Mouse (Mus musculus) left cerebral cortex, postnatal 10 days (tissue): ENCODE results near the gene Car11. TPM values are rescaled to one million over a fixed set of nuclear protein-coding genes. Genes with fewer than 3 reads are reported as not detected.

ENCODE experiments used
- DNase-seq, 2 experiments: peaks; one replicate each; pipeline ENCODE4 v3.0.0; 2021 to 2022; ENCODE audit warnings: low spot score in 2 of 2, mixed read lengths in 1 of 2; ENCODE audit errors: extremely low spot score in 1 of 2
- intact Hi-C: fragments of 180-260 bp; cut with DNase I; formaldehyde crosslinking; loops from one replicate; pipeline ENCODE4 v1.15.1; 2025
- total RNA-seq, 2 experiments: library from RNA; stranded (reverse); gene quantifications; 2 replicates each; pipeline ENCODE4 v1.2.3; 2021

Gene Car11
- total RNA-seq, 2 experiments from 2014 or later, result 152 to 154 TPM

DNA sequence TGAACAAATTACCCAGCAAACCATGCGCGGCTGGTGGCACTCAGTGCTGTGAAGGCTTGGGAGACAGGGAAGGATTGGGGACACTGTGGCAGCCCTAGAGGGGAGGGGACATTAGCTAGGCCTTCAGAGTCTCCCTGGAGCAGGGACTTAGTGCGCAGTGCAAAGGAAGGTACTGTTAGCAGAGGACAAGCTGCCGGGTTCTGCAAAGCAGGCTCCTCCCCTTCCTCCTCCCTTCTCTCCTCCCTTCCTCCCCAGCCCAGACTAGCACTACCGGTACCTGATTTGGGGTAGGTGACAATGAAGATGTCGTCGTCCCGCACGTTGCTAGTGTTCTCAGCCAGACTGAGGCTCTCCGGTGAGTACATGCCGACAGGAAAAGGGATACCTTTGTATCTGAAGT, 42.1 kb downstream of the Car11 start:
- intact Hi-C loops, result loop anchor here (5.0 kb wide), 2 partner anchors 41 to 196 kb away; partner anchors contain the start of genes Lmtk3 and Sult2b1
- DNase-seq, result no peak

GRCm38 (mm10) chr7:45742338-45742737, 42.7 kb downstream of the Car11 start:
- intact Hi-C loops, result loop anchor here (5.0 kb wide), 2 partner anchors 40 to 195 kb away; partner anchors contain the start of genes Lmtk3 and Sult2b1
- DNase-seq, result peak in 1 of 2 experiments; percentile 70

- peak in 1 of 2 experiments; percentile 91 for DNase-seq
- intact Hi-C loops, result loop anchor here (5.0 kb wide), 2 partner anchors 38 to 193 kb away; partner anchors contain the start of genes Lmtk3 and Sult2b1
Measured at GRCm38 (mm10) chr7:45744387-45744786, 44.7 kb downstream of the Car11 start.

DNA sequence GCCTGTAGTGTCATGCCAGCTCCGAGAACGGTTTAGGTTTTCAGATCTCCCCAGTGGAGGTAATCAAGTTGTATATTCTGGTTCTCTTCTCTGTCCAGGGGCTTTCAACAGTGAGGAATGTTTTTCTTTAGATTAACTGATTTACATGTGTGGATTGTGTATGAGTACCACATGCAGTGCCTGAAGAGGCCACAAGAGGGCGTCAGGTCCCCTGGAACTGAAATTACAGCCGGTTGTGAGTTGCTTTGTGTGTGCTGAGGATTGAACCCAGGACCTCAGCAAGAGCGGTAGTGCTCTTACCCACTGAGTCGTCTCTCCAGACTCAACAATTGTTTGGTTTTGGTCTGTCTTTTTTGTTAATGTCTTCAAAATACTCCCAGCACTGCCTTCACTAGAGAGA, 46.9 kb downstream of the Car11 start:
- no peak for DNase-seq
- intact Hi-C loops, result loop anchor here (5.0 kb wide), 1 partner anchor 261 kb away; no protein-coding TSS in a partner anchor

DNA sequence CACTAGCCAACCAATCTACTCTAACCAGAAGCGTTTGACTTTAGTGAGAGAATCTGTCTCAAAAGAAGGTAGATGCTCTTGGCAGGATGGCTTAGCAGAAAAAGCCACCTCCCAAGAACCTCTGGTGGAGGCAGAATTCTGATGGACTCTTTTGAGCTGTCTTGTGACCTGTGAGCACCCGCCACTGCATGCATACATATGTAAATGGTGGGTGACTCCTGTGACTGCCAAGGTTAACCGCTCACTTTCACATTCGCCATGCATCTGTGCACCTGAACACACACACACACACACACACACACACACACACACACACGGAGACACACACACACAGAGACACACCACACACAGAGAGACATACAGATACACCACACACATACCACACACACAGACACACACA, 47.8 kb downstream of the Car11 start:
- intact Hi-C loops, result loop anchor here (5.0 kb wide), 1 partner anchor 260 kb away; no protein-coding TSS in a partner anchor
- DNase-seq, result no peak

DNA sequence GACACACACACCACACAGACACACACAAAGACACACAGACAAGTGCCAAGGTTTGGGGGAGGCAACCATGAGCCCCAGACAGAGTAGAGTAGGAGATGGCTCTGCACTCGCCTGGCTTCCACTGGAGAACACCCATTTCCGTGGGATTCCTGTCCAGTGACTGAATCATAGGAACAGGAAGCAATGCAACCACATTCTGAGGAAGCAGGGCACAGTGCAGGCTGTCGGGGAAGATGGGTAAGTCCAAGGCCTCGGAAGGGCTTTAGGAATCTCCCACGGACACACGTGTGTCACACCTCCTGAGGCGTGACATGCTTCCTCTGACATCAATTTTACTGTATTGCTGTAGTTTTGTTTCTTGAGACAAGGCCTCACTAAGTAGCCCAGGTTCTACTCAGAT, 48.5 kb downstream of the Car11 start:
- DNase-seq, result no peak
- intact Hi-C loops, result loop anchor here (5.0 kb wide), 1 partner anchor 259 kb away; no protein-coding TSS in a partner anchor

GRCm38 (mm10) chr7:45749401-45749800, 49.8 kb downstream of the Car11 start:
- intact Hi-C loops, result loop anchor here (5.0 kb wide), 1 partner anchor 258 kb away; no protein-coding TSS in a partner anchor
- DNase-seq, result no peak

DNA sequence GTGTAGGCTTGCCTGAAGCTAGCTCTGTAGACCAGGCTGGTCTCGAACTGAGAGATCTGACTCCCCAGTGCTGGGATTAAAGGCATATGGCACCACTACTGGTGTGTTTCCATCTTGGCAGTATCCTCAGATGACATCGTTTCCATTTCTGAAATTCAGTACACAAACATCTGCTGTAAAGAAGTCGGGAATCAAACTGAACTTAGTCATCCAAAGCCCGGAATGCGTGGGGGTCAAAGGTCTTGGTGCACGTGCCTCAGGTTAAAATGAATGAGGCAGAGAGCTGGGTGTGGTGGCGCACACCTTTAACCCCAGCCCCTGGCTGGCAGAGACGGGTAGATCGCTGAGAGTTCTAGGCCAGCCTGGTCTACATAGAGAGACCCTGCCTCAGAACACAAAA, 50.5 kb downstream of the Car11 start:
- intact Hi-C loops, result no loop called here
- DNase-seq, result no peak

Other genes with a start within 250 kb of the Car11 start
- gene Ftl1, start 240.0 kb upstream of the Car11 start, total RNA-seq, result 100 to 1,000 TPM; 445 to 456 TPM
- gene Bax, start 232.9 kb upstream of the Car11 start, total RNA-seq, result 10 to 100 TPM; 86.0 to 93.8 TPM
- gene Tulp2, start 218.0 kb upstream of the Car11 start, total RNA-seq, result not detected
- gene Gm45808, start 213.0 kb upstream of the Car11 start, total RNA-seq, result not detected
- gene Dhdh, start 211.0 kb upstream of the Car11 start, total RNA-seq, result 1 to 10 TPM; 3.0 to 3.1 TPM
- gene Nucb1, start 189.4 kb upstream of the Car11 start, total RNA-seq, result 100 to 1,000 TPM; 114 to 127 TPM
- gene Ppp1r15a, start 173.6 kb upstream of the Car11 start, total RNA-seq, result 10 to 100 TPM; 25.5 to 28.5 TPM
- 1 to 10 TPM; 1.3 to 2.7 TPM for gene Plekha4, start 173.5 kb upstream of the Car11 start, total RNA-seq
- under 1 TPM in 1 of 2 experiments, not detected in 1; 0.93 TPM for gene Hsd17b14, start 144.9 kb upstream of the Car11 start, total RNA-seq
- gene Bcat2, start 129.7 kb upstream of the Car11 start, total RNA-seq, result 10 to 100 TPM; 20.9 to 21.8 TPM
- gene Fgf21, start 84.4 kb upstream of the Car11 start, total RNA-seq, result not detected
- under 1 TPM; 0.13 to 0.30 TPM for gene Fut1, start 82.6 kb upstream of the Car11 start, total RNA-seq
- not detected for gene Izumo1, start 78.0 kb upstream of the Car11 start, total RNA-seq
- 10 to 100 TPM; 15.1 to 15.8 TPM for gene Rasip1, start 72.4 kb upstream of the Car11 start, total RNA-seq
- gene Mamstr, start 59.9 kb upstream of the Car11 start, total RNA-seq, result 1 to 10 TPM; 1.2 to 2.2 TPM
- gene Fut2, start 33.4 kb upstream of the Car11 start, total RNA-seq, result under 1 TPM; 0.18 to 0.24 TPM
- gene Ntn5, start 15.8 kb upstream of the Car11 start, total RNA-seq, result under 1 TPM; 0.45 to 0.47 TPM
- gene Sec1, start 5.4 kb upstream of the Car11 start, total RNA-seq, result under 1 TPM; 0.34 to 0.39 TPM
- gene Dbp, start 5.2 kb downstream of the Car11 start, total RNA-seq, result 10 to 100 TPM; 40.9 to 51.0 TPM
- 100 to 1,000 TPM; 437 to 456 TPM for gene Rpl18, start 15.6 kb downstream of the Car11 start, total RNA-seq
- 10 to 100 TPM; 23.0 to 24.6 TPM for gene Sphk2, start 18.2 kb downstream of the Car11 start, total RNA-seq
- under 1 TPM; 0.26 to 0.39 TPM for gene Fam83e, start 21.4 kb downstream of the Car11 start, total RNA-seq
- not detected for gene Spaca4, start 26.0 kb downstream of the Car11 start, total RNA-seq
- gene Lmtk3, start 83.9 kb downstream of the Car11 start, total RNA-seq, result 100 to 1,000 TPM; 268 to 281 TPM
- 10 to 100 TPM in 1 of 2 experiments, 1 to 10 TPM in 1; 9.7 to 11.5 TPM for gene Sult2b1, start 84.8 kb downstream of the Car11 start, total RNA-seq
- 100 to 1,000 TPM; 229 to 242 TPM for gene Cyth2, start 114.7 kb downstream of the Car11 start, total RNA-seq
- gene Kcnj14, start 124.9 kb downstream of the Car11 start, total RNA-seq, result 1 to 10 TPM; 1.6 to 1.8 TPM
- 10 to 100 TPM; 27.5 to 29.2 TPM for gene Grwd1, start 131.1 kb downstream of the Car11 start, total RNA-seq
- 100 to 1,000 TPM; 101 to 103 TPM for gene Kdelr1, start 172.9 kb downstream of the Car11 start, total RNA-seq
- gene Grin2d, start 178.5 kb downstream of the Car11 start, total RNA-seq, result 10 to 100 TPM; 35.6 to 36.4 TPM
- not detected for gene Syngr4, start 196.9 kb downstream of the Car11 start, total RNA-seq
- gene Tmem143, start 197.1 kb downstream of the Car11 start, total RNA-seq, result 10 to 100 TPM; 17.9 to 22.8 TPM
- 1 to 10 TPM; 4.6 to 6.7 TPM for gene Emp3, start 221.6 kb downstream of the Car11 start, total RNA-seq
- 1 to 10 TPM; 1.4 to 1.5 TPM for gene Ccdc114, start 224.2 kb downstream of the Car11 start, total RNA-seq